Mouse (Mus musculus) ES-Bruce4 (cell line): ENCODE measurements around the gene Ucp1.

ENCODE experiments used
- CTCF ChIP-seq: IDR thresholded peaks from one replicate; pipeline ENCODE4 v1.8.1; 2011; ENCODE audit warnings: low read depth, low read length
- POLR2A ChIP-seq: IDR thresholded peaks from one replicate; pipeline ENCODE4 v1.8.1; 2011; ENCODE audit warnings: low read length; ENCODE audit not compliant: insufficient read depth

DNA sequence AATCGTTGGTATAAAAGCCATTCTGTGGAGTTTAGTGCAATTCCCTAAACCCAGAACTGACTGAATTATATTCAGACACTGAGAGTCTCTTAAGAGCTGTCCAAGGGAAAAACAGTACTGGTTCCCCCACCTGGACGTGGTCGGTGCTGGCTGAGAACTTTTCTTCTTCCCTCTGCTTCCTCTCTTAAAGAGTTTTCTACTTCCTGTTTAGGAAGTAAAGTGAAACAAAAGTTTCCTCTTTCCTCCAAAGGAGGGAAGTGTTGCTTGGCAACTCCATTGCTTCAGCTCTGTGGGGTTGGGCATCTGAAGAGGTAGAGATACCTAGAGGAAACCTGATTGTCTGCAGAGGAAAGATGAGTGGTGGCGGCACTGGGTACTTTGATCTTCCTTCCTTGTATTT is 7.2 kb downstream of the Ucp1 start:
- no peak for TF ChIP-seq CTCF
- no peak for TF ChIP-seq POLR2A
